Mouse (Mus musculus) kidney, adult 18-20 months (tissue): ENCODE data around the gene Fam19a3.
"Not testable (repeated sequence)": the region's sequence is repeated elsewhere in the genome, so short reads cannot be mapped to it uniquely, and the experiment has no call there.

Source experiments
- DNase-seq: peaks from one replicate; pipeline ENCODE4 v3.0.0; 2021

Fam19a3 gene

GRCm38 (mm10) chr3:104781471-104781903 is at the start of gene Fam19a3:
Gene Fam19a3 (minus strand): TSS chr3:104781840.
- peak; percentile 42 for DNase-seq

- DNase-seq, result no peak
These were observed 40.8 kb upstream of the Fam19a3 start for GRCm38 (mm10) chr3:104822413-104822812.

GRCm38 (mm10) chr3:104820426-104820825 is 38.8 kb upstream of the Fam19a3 start:
- DNase-seq, result no peak

GRCm38 (mm10) chr3:104818749-104819134 is 37.1 kb upstream of the Fam19a3 start:
- DNase-seq, result no peak

GRCm38 (mm10) chr3:104817991-104818748 is 36.5 kb upstream of the Fam19a3 start, which contains the start of gene Mov10:
Gene Mov10 (minus strand): TSS chr3:104818563.
- peak; percentile 79 for DNase-seq

GRCm38 (mm10) chr3:104817481-104817990 is 35.9 kb upstream of the Fam19a3 start:
- peak; percentile 80 for DNase-seq

- no peak for DNase-seq
These were observed 34.5 kb upstream of the Fam19a3 start for GRCm38 (mm10) chr3:104816130-104816529.

- DNase-seq, result no peak
These were observed 33.7 kb upstream of the Fam19a3 start for GRCm38 (mm10) chr3:104815346-104815745.

GRCm38 (mm10) chr3:104814746-104815145 is 33.1 kb upstream of the Fam19a3 start:
- no peak for DNase-seq

GRCm38 (mm10) chr3:104813227-104813626 is 31.6 kb upstream of the Fam19a3 start:
- not testable (repeated sequence) for DNase-seq

- DNase-seq, result no peak
These were observed 30.6 kb upstream of the Fam19a3 start for GRCm38 (mm10) chr3:104812254-104812653.

GRCm38 (mm10) chr3:104811752-104812151 is 30.1 kb upstream of the Fam19a3 start:
- DNase-seq, result no peak

GRCm38 (mm10) chr3:104805539-104805938 is 23.9 kb upstream of the Fam19a3 start:
- no peak for DNase-seq

- DNase-seq, result no peak
These were observed 22.7 kb upstream of the Fam19a3 start for GRCm38 (mm10) chr3:104804312-104804711.

GRCm38 (mm10) chr3:104801481-104801880 is 19.8 kb upstream of the Fam19a3 start:
- no peak for DNase-seq

- no peak for DNase-seq
These were observed 19.0 kb upstream of the Fam19a3 start for GRCm38 (mm10) chr3:104800681-104801080.

- peak; percentile 70 for DNase-seq
These were observed 14.9 kb upstream of the Fam19a3 start for GRCm38 (mm10) chr3:104796430-104797082.

- peak; percentile 18 for DNase-seq
These were observed 14.2 kb upstream of the Fam19a3 start for GRCm38 (mm10) chr3:104795661-104796340.

- DNase-seq, result no peak
These were observed 13.4 kb upstream of the Fam19a3 start for GRCm38 (mm10) chr3:104794953-104795470.

GRCm38 (mm10) chr3:104793871-104794828 is 12.5 kb upstream of the Fam19a3 start:
- peak; percentile 95 for DNase-seq

GRCm38 (mm10) chr3:104792360-104793270 is 11.0 kb upstream of the Fam19a3 start:
- no peak for DNase-seq
